Mouse (Mus musculus) neural tube, embryonic 11.5 days (tissue): ENCODE data around the gene Zbtb41. TPM values are rescaled to one million over a fixed set of nuclear protein-coding genes. Genes with fewer than 3 reads are reported as not detected.

Experiments used
- ATAC-seq: fragments of 200-750 bp; cut with Nextera tagmentation; 2 replicates; pipeline ENCODE4 v1.8.0; 2017; ENCODE audit warnings: moderate number of reproducible peaks, mild to moderate bottlenecking, moderate TSS enrichment, moderate library complexity; ENCODE audit not compliant: insufficient read depth, low FRiP score, low TSS enrichment
- DNase-seq: peaks from one replicate; pipeline ENCODE4 v3.0.0-alpha.2; 2015; ENCODE audit warnings: low spot score
- H3K27ac ChIP-seq: fragments of 300-500 bp; sonication (generic); 2 replicates; pipeline ENCODE4 v1.5.1; 2014; ENCODE audit warnings: low read depth, mild to moderate bottlenecking, low read length
- H3K27me3 ChIP-seq: fragments of 300-500 bp; sonication (generic); 2 replicates; pipeline ENCODE4 v1.6.1; 2014; ENCODE audit warnings: mild to moderate bottlenecking, low read length, mixed read lengths; ENCODE audit not compliant: control insufficient read depth, insufficient read depth
- H3K36me3 ChIP-seq: fragments of 300-500 bp; sonication (generic); 2 replicates; pipeline ENCODE4 v1.6.1; 2014; ENCODE audit warnings: mild to moderate bottlenecking, low read length, moderate library complexity, mixed read lengths; ENCODE audit not compliant: control insufficient read depth, insufficient read depth
- H3K4me1 ChIP-seq: fragments of 300-500 bp; sonication (generic); 2 replicates; pipeline ENCODE4 v1.6.1; 2014; ENCODE audit warnings: low read length, mixed read lengths; ENCODE audit not compliant: control insufficient read depth, insufficient read depth
- H3K4me2 ChIP-seq: fragments of 300-500 bp; sonication (generic); 2 replicates; pipeline ENCODE4 v1.6.1; 2014; ENCODE audit warnings: low read depth, mild to moderate bottlenecking, moderate library complexity
- H3K4me3 ChIP-seq: fragments of 300-500 bp; sonication (generic); 2 replicates; pipeline ENCODE4 v1.5.1; 2014; ENCODE audit warnings: low read depth, low read length
- H3K9ac ChIP-seq: fragments of 300-500 bp; sonication (generic); 2 replicates; pipeline ENCODE4 v1.6.1; 2014; ENCODE audit warnings: mild to moderate bottlenecking, low read length
- H3K9me3 ChIP-seq: fragments of 300-500 bp; sonication (generic); 2 replicates; pipeline ENCODE4 v1.6.1; 2016; ENCODE audit warnings: low read length; ENCODE audit not compliant: control insufficient read depth
- WGBS: fragments of 180-500 bp; shearing (Covaris S2); extraction: QIAGEN DNeasy Blood & Tissue Kit; methylation state at CpG from one replicate; pipeline ENCODE4 v1.1.7; 2014; 5-methylcytosine and 5-hydroxymethylcytosine counted together
- polyA plus RNA-seq: library from polyadenylated mRNA; unstranded; fragments of >200 nt; fragmentation: Nextera tagmentation; extraction: Ambion mirVana; gene quantifications from 2 replicates; pipeline ENCODE4 v1.2.1, GENCODE M21; 2014

The Zbtb41 gene
- polyA plus RNA-seq, 1 experiment from 2014 or later, result 19.6 TPM

- peak within 1 kb of the TSS; percentile 73 for H3K4me3 ChIP-seq
- H3K27ac ChIP-seq, result no peak within 1 kb of the TSS
- ATAC-seq (peak; percentile 99), DNase-seq (peak; percentile 91)
- peak within 1 kb of the TSS; percentile 74 for H3K4me2 ChIP-seq
- peaks cover 7% of the 10 kb centered on the region; the same call in 1 of the 2 replicates for H3K4me1 ChIP-seq
- no peaks in the 10 kb centered on the region for H3K9me3 ChIP-seq
- under 1% methylated on average over 65 of the region's 65 CpGs for WGBS
- no peaks in the 10 kb centered on the region; the same call in 1 of the 2 replicates for H3K36me3 ChIP-seq
- peak within 1 kb of the TSS; percentile 82 for H3K9ac ChIP-seq
- H3K27me3 ChIP-seq, result no peaks in the 10 kb centered on the region
Measured at GRCm38 (mm10) chr1:139454340-139455225, 32.5 kb downstream of the Zbtb41 start, which contains the start of gene Aspm. Gene Aspm, plus strand, starts transcription at chr1:139454772.

GRCm38 (mm10) chr1:139455226-139455869 is 33.3 kb downstream of the Zbtb41 start:
- peak overlapping the region; percentile 82 for H3K9ac ChIP-seq
- H3K4me3 ChIP-seq, result peak overlapping the region; percentile 73
- peak; percentile 52 for DNase-seq
- H3K4me1 ChIP-seq, result peaks cover 7% of the 10 kb centered on the region; the same call in 1 of the 2 replicates
- H3K4me2 ChIP-seq, result peak overlapping the region; percentile 74
- no peaks in the 10 kb centered on the region for H3K27me3 ChIP-seq
- WGBS, result 3% methylated on average over 17 of the region's 17 CpGs
- H3K36me3 ChIP-seq, result no peaks in the 10 kb centered on the region; the same call in 1 of the 2 replicates
- no peak overlapping the region for H3K27ac ChIP-seq
- peak; percentile 39 for ATAC-seq
- no peaks in the 10 kb centered on the region for H3K9me3 ChIP-seq

GRCm38 (mm10) chr1:139460807-139461206 is 38.7 kb downstream of the Zbtb41 start:
- peaks cover 2% of the 10 kb centered on the region; the same call in 1 of the 2 replicates for H3K36me3 ChIP-seq
- peaks cover 7% of the 10 kb centered on the region; the same call in 1 of the 2 replicates for H3K4me1 ChIP-seq
- no peak overlapping the region for H3K4me3 ChIP-seq
- H3K4me2 ChIP-seq, result no peak overlapping the region
- no peaks in the 10 kb centered on the region for H3K9me3 ChIP-seq
- WGBS, result 83% methylated on average over 5 of the region's 5 CpGs
- DNase-seq (no peak), ATAC-seq (no peak)
- H3K27ac ChIP-seq, result no peak overlapping the region
- no peaks in the 10 kb centered on the region for H3K27me3 ChIP-seq
- no peak overlapping the region for H3K9ac ChIP-seq

GRCm38 (mm10) chr1:139465936-139466335 is 43.8 kb downstream of the Zbtb41 start:
- ATAC-seq (no peak), DNase-seq (no peak)
- H3K4me2 ChIP-seq, result no peak overlapping the region
- no peak overlapping the region for H3K9ac ChIP-seq
- peaks cover 4% of the 10 kb centered on the region for H3K36me3 ChIP-seq
- no peaks in the 10 kb centered on the region for H3K4me1 ChIP-seq
- no peak overlapping the region for H3K4me3 ChIP-seq
- WGBS, result 93% methylated on average over 11 of the region's 11 CpGs
- no peaks in the 10 kb centered on the region for H3K9me3 ChIP-seq
- H3K27me3 ChIP-seq, result no peaks in the 10 kb centered on the region
- no peak overlapping the region for H3K27ac ChIP-seq

- peaks cover 25% of the 10 kb centered on the region for H3K36me3 ChIP-seq
- no peak overlapping the region for H3K4me2 ChIP-seq
- no peak overlapping the region for H3K4me3 ChIP-seq
- ATAC-seq (no peak), DNase-seq (no peak)
- 95% methylated on average over 11 of the region's 11 CpGs for WGBS
- H3K4me1 ChIP-seq, result no peaks in the 10 kb centered on the region
- no peak overlapping the region for H3K9ac ChIP-seq
- H3K27ac ChIP-seq, result no peak overlapping the region
- no peaks in the 10 kb centered on the region for H3K27me3 ChIP-seq
- H3K9me3 ChIP-seq, result no peaks in the 10 kb centered on the region
Measured at GRCm38 (mm10) chr1:139478898-139479297, 56.8 kb downstream of the Zbtb41 start.

GRCm38 (mm10) chr1:139480246-139480645 is 58.2 kb downstream of the Zbtb41 start:
- ATAC-seq (no peak), DNase-seq (no peak)
- Histone ChIP-seq H3K9ac (no peak overlapping the region), H3K27ac (no peak overlapping the region), H3K4me3 (no peak overlapping the region), H3K9me3 (no peaks in the 10 kb centered on the region), H3K4me1 (no peaks in the 10 kb centered on the region), H3K27me3 (no peaks in the 10 kb centered on the region), H3K36me3 (peaks cover 20% of the 10 kb centered on the region), H3K4me2 (no peak overlapping the region)
- 94% methylated on average over 8 of the region's 8 CpGs for WGBS

GRCm38 (mm10) chr1:139481146-139481545 is 59.1 kb downstream of the Zbtb41 start:
- 96% methylated on average over 4 of the region's 4 CpGs for WGBS
- no peaks in the 10 kb centered on the region for H3K9me3 ChIP-seq
- ATAC-seq (no peak), DNase-seq (no peak)
- peaks cover 16% of the 10 kb centered on the region for H3K36me3 ChIP-seq
- no peaks in the 10 kb centered on the region for H3K4me1 ChIP-seq
- no peak overlapping the region for H3K27ac ChIP-seq
- no peaks in the 10 kb centered on the region for H3K27me3 ChIP-seq
- H3K9ac ChIP-seq, result no peak overlapping the region
- H3K4me3 ChIP-seq, result no peak overlapping the region
- no peak overlapping the region for H3K4me2 ChIP-seq

GRCm38 (mm10) chr1:139494630-139495029 is 72.5 kb downstream of the Zbtb41 start:
- Histone ChIP-seq H3K4me3 (no peak overlapping the region), H3K27ac (no peak overlapping the region), H3K4me2 (no peak overlapping the region), H3K4me1 (no peaks in the 10 kb centered on the region), H3K9ac (no peak overlapping the region), H3K9me3 (no peaks in the 10 kb centered on the region), H3K36me3 (peaks cover 4% of the 10 kb centered on the region; the same call in 1 of the 2 replicates), H3K27me3 (no peaks in the 10 kb centered on the region)
- no peak for DNase-seq
- 88% methylated on average over 3 of the region's 3 CpGs for WGBS
- ATAC-seq, result no peak
